Mouse (Mus musculus): ENCODE measurements around the gene Cemip.

DNA sequence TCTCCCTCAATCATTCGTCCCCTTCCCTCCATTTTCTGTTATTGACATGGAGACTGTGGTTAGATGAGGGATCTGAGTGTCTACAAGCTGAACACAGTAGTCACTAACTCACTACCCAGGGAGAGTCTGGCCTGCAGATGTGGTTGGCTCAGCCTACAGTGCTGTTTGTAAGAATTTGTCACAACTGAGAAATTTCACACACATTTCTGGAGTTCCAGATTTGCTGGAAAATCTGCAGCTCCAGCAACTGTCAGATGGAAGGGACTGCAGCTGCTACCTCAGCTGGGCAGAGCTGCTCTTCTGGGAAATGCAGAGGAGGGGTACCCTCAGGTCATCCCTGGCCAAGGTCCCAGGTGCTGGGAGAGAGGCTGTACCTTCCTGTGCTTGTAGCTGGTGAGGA, 53.5 kb downstream of the Cemip start:
- TF ChIP-seq CTCF (IDR thresholded peaks at IDR 0.05; ENCODE audit: insufficient read depth, low read length), result no peak
- TF ChIP-seq POLR2A (IDR thresholded peaks at IDR 0.05; ENCODE audit: borderline replicate concordance, extremely low read depth, low read depth, low read length), result no peak

Measured in lung, adult 2 months (tissue).